Mouse (Mus musculus): Measurements from ENCODE around the gene Gm11444.

DNA sequence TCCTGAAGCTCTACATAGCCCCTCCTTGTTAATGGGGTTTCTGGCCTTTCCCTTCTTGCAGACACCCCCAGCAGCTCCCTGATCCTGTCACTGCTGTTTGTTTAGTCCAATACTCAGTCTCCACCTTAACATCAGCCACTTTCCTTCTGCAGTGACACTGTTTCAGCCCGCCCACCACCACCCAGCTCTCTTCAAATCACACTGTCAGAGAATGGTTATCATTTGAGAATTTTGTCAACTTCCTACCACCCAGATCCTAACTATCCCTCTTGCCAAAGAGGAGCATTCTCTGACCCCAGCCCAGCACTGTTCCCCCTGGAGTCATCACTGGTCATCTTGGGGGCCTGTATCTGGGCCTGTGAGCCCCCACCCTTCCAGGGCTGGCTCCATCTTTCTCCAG, 44.4 kb downstream of the Gm11444 start:
- TF ChIP-seq POLR2A (IDR thresholded peaks at IDR 0.05; ENCODE audit: borderline replicate concordance, extremely low read depth, low read depth, low read length): no peak
- no peak for TF ChIP-seq CTCF (IDR thresholded peaks at IDR 0.05; ENCODE audit: insufficient read depth, low read length)

Data from lung, adult 2 months (tissue).